Mouse (Mus musculus): ENCODE results near the gene Usp17la.

GRCm38 (mm10) chr7:104843731-104844287 is 13.0 kb upstream of the Usp17la start:
- TF ChIP-seq POLR2A (IDR thresholded peaks at IDR 0.05; ENCODE audit: insufficient read length, low read depth) = no peak
- no peak for TF ChIP-seq MYOD1 (IDR thresholded peaks at IDR 0.05; ENCODE audit: control insufficient read depth in 1 of 3, insufficient read length in 2 of 3, low read depth in 2 of 3)
- no peak for TF ChIP-seq MAX (IDR thresholded peaks at IDR 0.05; ENCODE audit: low read depth)
- no peak for TF ChIP-seq TCF12 (IDR thresholded peaks at IDR 0.05; ENCODE audit: insufficient read depth, poor library complexity, severe bottlenecking)
- no peak for TF ChIP-seq E2F4 (IDR thresholded peaks at IDR 0.05; ENCODE audit: insufficient read depth)
